Mouse (Mus musculus) MEL (cell line): ENCODE data around the gene Sarm1.

Source experiments
- BHLHE40 ChIP-seq: IDR thresholded peaks from 2 replicates; pipeline ENCODE4 v1.6.1; 2012; ENCODE audit warnings: low read depth, mild to moderate bottlenecking, inconsistent platforms, low read length, improper control_type of control experiment, borderline replicate concordance
- CTCF ChIP-seq, 3 experiments: IDR thresholded peaks in 2 of 3; conservative IDR thresholded peaks in 1 of 3; 2 replicates each; pipeline ENCODE4 v1.5.1; 2011 to 2012; ENCODE audit warnings: low read length in 3 of 3, low read depth in 2 of 3, mild to moderate bottlenecking in 2 of 3, improper control_type of control experiment in 1 of 3, inconsistent platforms in 1 of 3, mixed read lengths in 1 of 3, moderate library complexity in 1 of 3; ENCODE audit not compliant: control insufficient read depth in 1 of 3, insufficient read depth in 1 of 3, poor library complexity in 1 of 3, severe bottlenecking in 1 of 3
- EP300 ChIP-seq, 2 experiments: IDR thresholded peaks; 2 replicates each; pipeline ENCODE4 v1.6.1; 2011; ENCODE audit warnings: improper control_type of control experiment in 2 of 2, low read length in 2 of 2, low read depth in 1 of 2, mild to moderate bottlenecking in 1 of 2
- ETS1 ChIP-seq: IDR thresholded peaks from 2 replicates; pipeline ENCODE4 v1.6.1; 2012; ENCODE audit warnings: low read depth, mild to moderate bottlenecking, inconsistent platforms, low read length, improper control_type of control experiment, moderate library complexity
- JUND ChIP-seq: IDR thresholded peaks from 2 replicates; pipeline ENCODE4 v1.6.1; 2011; ENCODE audit warnings: low read depth, mild to moderate bottlenecking, improper control_type of control experiment, low read length
- POLR2A ChIP-seq, 2 experiments: IDR thresholded peaks; 2 replicates each; pipeline ENCODE4 v1.6.1; 2011 to 2012; ENCODE audit warnings: low read length in 2 of 2, mild to moderate bottlenecking in 2 of 2, control low read depth in 1 of 2, improper control_type of control experiment in 1 of 2, low read depth in 1 of 2, moderate library complexity in 1 of 2; ENCODE audit not compliant: control insufficient read depth in 1 of 2, insufficient read depth in 1 of 2, poor library complexity in 1 of 2
- RAD21 ChIP-seq: IDR thresholded peaks from 2 replicates; pipeline ENCODE4 v1.6.1; 2011; ENCODE audit warnings: mild to moderate bottlenecking, low read depth, low read length, improper control_type of control experiment
- RCOR1 ChIP-seq: IDR thresholded peaks from 2 replicates; pipeline ENCODE4 v1.6.1; 2012; ENCODE audit warnings: low read depth, mild to moderate bottlenecking, inconsistent platforms, low read length, improper control_type of control experiment
- TAL1 ChIP-seq: IDR thresholded peaks from 2 replicates; pipeline ENCODE4 v1.6.1; 2012; ENCODE audit warnings: mild to moderate bottlenecking, inconsistent platforms, low read length, moderate library complexity, mixed read lengths
- TCF12 ChIP-seq: IDR thresholded peaks from 2 replicates; pipeline ENCODE4 v1.6.1; 2014; ENCODE audit warnings: low read depth, mild to moderate bottlenecking, inconsistent platforms, low read length, improper control_type of control experiment, moderate library complexity
- USF1 ChIP-seq: IDR thresholded peaks from 2 replicates; pipeline ENCODE4 v1.6.1; 2014; ENCODE audit warnings: low read depth, mild to moderate bottlenecking, inconsistent platforms, low read length, improper control_type of control experiment, moderate library complexity
- ZC3H11A ChIP-seq: IDR thresholded peaks from 2 replicates; pipeline ENCODE4 v1.6.1; 2012; ENCODE audit warnings: low read depth, mild to moderate bottlenecking, inconsistent platforms, low read length, improper control_type of control experiment
- ZMIZ1 ChIP-seq: IDR thresholded peaks from 2 replicates; pipeline ENCODE4 v1.6.1; 2012; ENCODE audit warnings: low read depth, mild to moderate bottlenecking, inconsistent platforms, low read length, improper control_type of control experiment, moderate library complexity

DNA sequence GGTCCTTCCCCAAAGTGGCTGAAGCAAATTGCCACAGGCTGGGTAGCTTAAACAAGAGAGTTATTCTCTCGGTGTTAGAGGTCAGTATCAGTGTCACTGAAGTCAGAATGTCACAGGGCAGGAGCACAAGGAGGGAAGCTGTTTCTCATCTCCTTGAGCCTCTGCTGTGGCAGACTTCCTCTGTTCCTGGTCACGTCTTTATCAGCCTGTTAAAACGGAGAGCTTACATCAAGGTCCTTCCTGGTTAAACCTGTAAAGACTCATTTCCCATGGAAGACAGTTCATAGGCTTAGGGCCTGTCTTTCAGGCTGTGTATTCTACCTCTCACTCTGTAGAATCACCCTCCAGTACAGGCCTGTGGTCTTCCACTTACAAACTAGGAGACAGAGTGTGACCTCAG is 29.6 kb downstream of the Sarm1 start:
- TF ChIP-seq POLR2A (IDR thresholded peaks at IDR 0.05; ENCODE audit: control insufficient read depth in 1 of 2, insufficient read depth in 1 of 2, low read depth in 1 of 2, low read length in 2 of 2, poor library complexity in 1 of 2) (no peak), TAL1 (no peak), JUND (no peak), TCF12 (no peak), CTCF (IDR thresholded peaks at IDR 0.05 in 2 of 3, conservative IDR thresholded peaks at IDR 0.05 in 1 of 3; ENCODE audit: control insufficient read depth in 1 of 3, insufficient read depth in 1 of 3, low read depth in 2 of 3, low read length in 3 of 3, poor library complexity in 1 of 3, severe bottlenecking in 1 of 3) (no peak), RCOR1 (no peak; the same call in 1 of the 2 replicates), BHLHE40 (no peak), ETS1 (no peak), ZMIZ1 (no peak), RAD21 (no peak), USF1 (no peak; the same call in 1 of the 2 replicates), ZC3H11A (no peak), EP300 (IDR thresholded peaks at IDR 0.05; ENCODE audit: low read depth in 1 of 2, low read length in 2 of 2) (no peak; a peak in 1 of 4 replicates)
